ENCODE assay signal across 8 mouse cellular contexts in genomic region chr13:86046254-86046951, GRCm38 (mm10). TPM values are rescaled to one million over a fixed set of nuclear protein-coding genes. Genes with fewer than 3 reads are reported as not detected.
DNase-seq lines count a peak whose midpoint lies in the region; ATAC-seq and TF ChIP-seq lines count a peak whose summit lies in the region.

Gene Cox7c (minus strand): TSS chr13:86046904.

- peak within 1 kb of the TSS; percentile 48 for H3K27ac ChIP-seq in CH12.LX (ENCODE audit: insufficient read depth, low read depth)
- H3K27ac ChIP-seq in forebrain, embryonic 11.5 days (ENCODE audit: low read depth, low read length) = peak within 1 kb of the TSS; percentile 76
- peak within 1 kb of the TSS; percentile 97 for H3K27ac ChIP-seq in heart, embryonic 16.5 days (ENCODE audit: low read length)
- H3K27ac ChIP-seq in liver, embryonic 15.5 days (replicated peaks) = peak within 1 kb of the TSS; percentile 86
- peak within 1 kb of the TSS; percentile 89 for H3K27ac ChIP-seq in neural tube, embryonic 12.5 days

- H3K9ac ChIP-seq in CH12.LX (ENCODE audit: insufficient read depth, low read depth) = peak within 1 kb of the TSS; percentile 99
- peak within 1 kb of the TSS; percentile 99 for H3K9ac ChIP-seq in forebrain, embryonic 11.5 days (ENCODE audit: low read length)
- peak within 1 kb of the TSS; percentile 100 for H3K9ac ChIP-seq in heart, embryonic 16.5 days (ENCODE audit: low read length)
- H3K9ac ChIP-seq in liver, embryonic 15.5 days = peak within 1 kb of the TSS; percentile 88
- H3K9ac ChIP-seq in neural tube, embryonic 12.5 days = peak within 1 kb of the TSS; percentile 97

- peak within 1 kb of the TSS; percentile 56 for H3K4me2 ChIP-seq in CH12.LX (ENCODE audit: insufficient read depth, low read depth, poor library complexity, severe bottlenecking)
- peak within 1 kb of the TSS; percentile 55 for H3K4me2 ChIP-seq in forebrain, embryonic 11.5 days (ENCODE audit: low read depth, low read length, severe bottlenecking)
- H3K4me2 ChIP-seq in heart, embryonic 16.5 days (ENCODE audit: low read depth, low read length) = peak within 1 kb of the TSS; percentile 72
- peak within 1 kb of the TSS; percentile 66 for H3K4me2 ChIP-seq in liver, embryonic 15.5 days
- H3K4me2 ChIP-seq in neural tube, embryonic 12.5 days (replicated peaks) = peak within 1 kb of the TSS; percentile 61

- TF ChIP-seq CTCF in CH12.LX (conservative IDR thresholded peaks at IDR 0.05 in 1 of 2, IDR thresholded peaks at IDR 0.05 in 1 of 2; ENCODE audit: low read depth in 2 of 2, low read length in 2 of 2) = no peak

- no peaks in the 10 kb centered on the region for H3K27me3 ChIP-seq in CH12.LX (replicated peaks)
- H3K27me3 ChIP-seq in forebrain, embryonic 11.5 days (ENCODE audit: control insufficient read depth, insufficient read depth, low read length) = no peaks in the 10 kb centered on the region
- no peaks in the 10 kb centered on the region for H3K27me3 ChIP-seq in heart, embryonic 16.5 days (ENCODE audit: control insufficient read depth, insufficient read depth, low read length)
- no peaks in the 10 kb centered on the region for H3K27me3 ChIP-seq in liver, embryonic 15.5 days
- no peaks in the 10 kb centered on the region for H3K27me3 ChIP-seq in neural tube, embryonic 12.5 days (replicated peaks)

- no peak for TF ChIP-seq EP300 in CH12.LX (IDR thresholded peaks at IDR 0.05; ENCODE audit: low read length)

- peaks cover 0 to 10% of the 10 kb centered on the region in 2 experiments; a peak in 2 of 4 replicates for H3K4me1 ChIP-seq in CH12.LX (ENCODE audit: control insufficient read depth in 1 of 2, insufficient read depth in 2 of 2)
- no peaks in the 10 kb centered on the region for H3K4me1 ChIP-seq in forebrain, embryonic 11.5 days (replicated peaks; ENCODE audit: control insufficient read depth, insufficient read depth, low read length)
- no peaks in the 10 kb centered on the region for H3K4me1 ChIP-seq in heart, embryonic 16.5 days (ENCODE audit: control insufficient read depth, insufficient read depth, low read length)
- H3K4me1 ChIP-seq in liver, embryonic 15.5 days (replicated peaks) = no peaks in the 10 kb centered on the region
- H3K4me1 ChIP-seq in neural tube, embryonic 12.5 days = no peaks in the 10 kb centered on the region

- TF ChIP-seq RAD21 in CH12.LX (IDR thresholded peaks at IDR 0.05; ENCODE audit: low read depth, low read length) = no peak

- H3K79me2 ChIP-seq in CH12.LX (replicated peaks; ENCODE audit: control insufficient read depth, extremely low read depth, insufficient read depth, poor library complexity, severe bottlenecking) = peaks cover 8% of the 10 kb centered on the region

- no peaks in the 10 kb centered on the region for H3K9me3 ChIP-seq in CH12.LX (replicated peaks; ENCODE audit: low read length)
- H3K9me3 ChIP-seq in forebrain, embryonic 11.5 days (ENCODE audit: control insufficient read depth, low read length) = no peaks in the 10 kb centered on the region
- no peaks in the 10 kb centered on the region for H3K9me3 ChIP-seq in heart, embryonic 16.5 days (replicated peaks; ENCODE audit: control insufficient read depth, low read length)
- H3K9me3 ChIP-seq in liver, embryonic 15.5 days (replicated peaks) = no peaks in the 10 kb centered on the region
- H3K9me3 ChIP-seq in neural tube, embryonic 12.5 days = no peaks in the 10 kb centered on the region

- WGBS in forebrain, embryonic 11.5 days = under 1% methylated on average over 46 of the region's 51 CpGs
- WGBS in heart, embryonic 16.5 days = under 1% methylated on average over 51 of the region's 51 CpGs
- WGBS in liver, embryonic 15.5 days (ENCODE audit: insufficient replicate concordance) = under 1% methylated on average over 51 of the region's 51 CpGs
- WGBS in neural tube, embryonic 12.5 days = under 1% methylated on average over 51 of the region's 51 CpGs

- peak within 1 kb of the TSS; percentile 90 to 100 (median 96) for H3K4me3 ChIP-seq in CH12.LX (replicated peaks in 1 of 3; ENCODE audit: low read depth in 2 of 3, low read length in 2 of 3, poor library complexity in 1 of 3)
- H3K4me3 ChIP-seq in forebrain, embryonic 11.5 days (ENCODE audit: low read depth, low read length) = peak within 1 kb of the TSS; percentile 83
- H3K4me3 ChIP-seq in heart, embryonic 16.5 days (ENCODE audit: low read length) = peak within 1 kb of the TSS; percentile 98
- peak within 1 kb of the TSS; percentile 90 for H3K4me3 ChIP-seq in liver, embryonic 15.5 days (replicated peaks)
- peak within 1 kb of the TSS; percentile 94 for H3K4me3 ChIP-seq in neural tube, embryonic 12.5 days

- dilution Hi-C loops in CH12.LX (cut with MboI; ENCODE audit: extremely low pct_ligation_motif_present, extremely low pct_unique_long_range_greater_than_20kb, low sequenced_read_pairs) = no loop called here

- H3K36me3 ChIP-seq in CH12.LX (replicated peaks in 1 of 2; ENCODE audit: control insufficient read depth in 1 of 2, insufficient read depth in 1 of 2, low read length in 1 of 2) = peaks cover 4 to 25% of the 10 kb centered on the region in 2 experiments
- no peaks in the 10 kb centered on the region for H3K36me3 ChIP-seq in forebrain, embryonic 11.5 days (ENCODE audit: control insufficient read depth, insufficient read depth, low read length)
- H3K36me3 ChIP-seq in heart, embryonic 16.5 days (ENCODE audit: control insufficient read depth, insufficient read depth) = peaks cover 8% of the 10 kb centered on the region
- H3K36me3 ChIP-seq in liver, embryonic 15.5 days (replicated peaks) = peaks cover 11% of the 10 kb centered on the region
- peaks cover 10% of the 10 kb centered on the region for H3K36me3 ChIP-seq in neural tube, embryonic 12.5 days

- DNase-seq in CH12.LX (ENCODE audit: extremely low read depth) = peak; percentile 94
- DNase-seq in c-Kit-positive CD71-positive TER-119-negative erythroid progenitor cells, embryonic 14.5 days (ENCODE audit: low read depth) = peak; percentile 84
- peak; percentile 88 for DNase-seq in forebrain, embryonic 11.5 days (ENCODE audit: low spot score)
- DNase-seq in kidney, postnatal 36 days = peak; percentile 89 to 95
- peak; percentile 93 for DNase-seq in telencephalon, adult 2 months (ENCODE audit: low read depth, low spot score)

- TF ChIP-seq POLR2A in CH12.LX (IDR thresholded peaks at IDR 0.05; ENCODE audit: low read depth, low read length) = peak; percentile 74; the same call in 1 of the 2 replicates

- ATAC-seq in forebrain, embryonic 11.5 days (replicated peaks; ENCODE audit: low FRiP score) = peak; percentile 98
- peak; percentile 100 for ATAC-seq in heart, embryonic 16.5 days (replicated peaks; ENCODE audit: extremely low read depth, insufficient read depth, low FRiP score)
- ATAC-seq in liver, embryonic 15.5 days (ENCODE audit: insufficient read depth) = peak; percentile 98
- peak; percentile 98 for ATAC-seq in neural tube, embryonic 12.5 days (ENCODE audit: low FRiP score, low read depth)

- in situ Hi-C loops in CH12.LX (cut with MboI; ENCODE audit: low pct_ligation_motif_present, low pct_unique_long_range_greater_than_20kb, low sequenced_read_pairs) = no loop called here

TF ChIP-seq in CH12.LX, 34 proteins besides CTCF, POLR2A, EP300 and RAD21 (continues in another document):
- TF ChIP-seq SIN3A (IDR thresholded peaks at IDR 0.05; ENCODE audit: low read length) = peak; percentile 47; the same call in 1 of the 2 replicates
- no peak for TF ChIP-seq ZKSCAN1 (IDR thresholded peaks at IDR 0.05; ENCODE audit: borderline replicate concordance, low read depth, low read length)
- TF ChIP-seq TCF12 (IDR thresholded peaks at IDR 0.05; ENCODE audit: low read depth, low read length) = peak; percentile 60; the same call in 1 of the 2 replicates
- TF ChIP-seq RCOR1 (conservative IDR thresholded peaks at IDR 0.05; ENCODE audit: low read depth, low read length) = no peak
- no peak for TF ChIP-seq JUND (conservative IDR thresholded peaks at IDR 0.05; ENCODE audit: low read depth, low read length)
- peak; percentile 42; the same call in 1 of the 2 replicates for TF ChIP-seq CHD2 (IDR thresholded peaks at IDR 0.05; ENCODE audit: low read length)
- no peak for TF ChIP-seq MEF2A (IDR thresholded peaks at IDR 0.05; ENCODE audit: borderline replicate concordance, low read depth, low read length)
- TF ChIP-seq ZMIZ1 (IDR thresholded peaks at IDR 0.05; ENCODE audit: low read depth, low read length) = peak; percentile 77
- peak; percentile 71; the same call in 1 of the 2 replicates for TF ChIP-seq TBP (conservative IDR thresholded peaks at IDR 0.05; ENCODE audit: low read depth, low read length)
- TF ChIP-seq ELF1 (IDR thresholded peaks at IDR 0.05; ENCODE audit: low read depth, low read length) = peak; percentile 95
- 0 out of 2 replicates have a peak, but pooled peaks have one; percentile 46 for TF ChIP-seq MYC (IDR thresholded peaks at IDR 0.05; ENCODE audit: low read depth, low read length)
- TF ChIP-seq KAT2A (IDR thresholded peaks at IDR 0.05; ENCODE audit: insufficient replicate concordance, low read length) = peak; percentile 99
- no peak for TF ChIP-seq MAZ (IDR thresholded peaks at IDR 0.05; ENCODE audit: low read depth, low read length)
- no peak for TF ChIP-seq JUN (IDR thresholded peaks at IDR 0.05; ENCODE audit: insufficient read depth, low read depth, low read length)
- TF ChIP-seq IRF4 (IDR thresholded peaks at IDR 0.05; ENCODE audit: low read depth, low read length) = peak; percentile 31; the same call in 1 of the 2 replicates
- TF ChIP-seq NELFE (IDR thresholded peaks at IDR 0.05; ENCODE audit: low read depth, low read length) = peak; percentile 79
- no peak for TF ChIP-seq SMC3 (IDR thresholded peaks at IDR 0.05; ENCODE audit: low read depth, low read length)
- peak; percentile 96 for TF ChIP-seq E2F4 (IDR thresholded peaks at IDR 0.05; ENCODE audit: insufficient replicate concordance, low read depth, low read length)
- TF ChIP-seq ZNF384 (IDR thresholded peaks at IDR 0.05; ENCODE audit: low read depth, low read length) = no peak
- TF ChIP-seq MAFK (IDR thresholded peaks at IDR 0.05; ENCODE audit: insufficient replicate concordance, low read length) = no peak
- no peak for TF ChIP-seq BHLHE40 (IDR thresholded peaks at IDR 0.05; ENCODE audit: low read depth, low read length)
- TF ChIP-seq GABPA (IDR thresholded peaks at IDR 0.05; ENCODE audit: insufficient replicate concordance, low read depth, low read length) = peak; percentile 81; the same call in 1 of the 2 replicates
- no peak for TF ChIP-seq USF1 (IDR thresholded peaks at IDR 0.05; ENCODE audit: low read depth, low read length)

RNA-seq across cellular contexts. Expression of gene Cox7c, which starts in this region (rescaled TPM):
- 582 and 629 TPM in 2 replicates for total RNA-seq in CH12.LX (2012; rRNA removed)
- 1,209 and 1,346 TPM in 2 replicates for total RNA-seq in CH12.LX (2014; rRNA removed)
- 247 and 399 TPM in 2 replicates for polyA plus RNA-seq in CH12.LX (2012; ENCODE audit: insufficient read length, low read depth)
- polyA plus RNA-seq in forebrain, embryonic 11.5 days (2014; fragmentation: Nextera tagmentation; extraction: Ambion mirVana) = 549 and 590 TPM in 2 replicates
- 1,116 and 1,150 TPM in 2 replicates for polyA plus RNA-seq in heart, embryonic 16.5 days (2015; fragmentation: Nextera tagmentation; extraction: Ambion mirVana)
- 293 and 396 TPM in 2 replicates for polyA plus RNA-seq in liver, embryonic 15.5 days (2015; fragmentation: Nextera tagmentation; extraction: Ambion mirVana)
- polyA plus RNA-seq in neural tube, embryonic 12.5 days (2016; fragmentation: Nextera tagmentation; extraction: Ambion mirVana) = 713 and 732 TPM in 2 replicates

Comparison
In these comparisons a context has a peak if more than half of its experiments do, and no peak if none do; other contexts are left out.
1. Peak in every context shown above with its lines: DNase-seq, ATAC-seq, H3K4me3 ChIP-seq and H3K27ac ChIP-seq.